Mouse (Mus musculus): ENCODE results near the gene Dtx1. TPM values are rescaled to one million over a fixed set of nuclear protein-coding genes. Genes with fewer than 3 reads are reported as not detected.
A peak's percentile ranks its signal among the peaks of the same experiment; 100 is the strongest.

The Dtx1 gene
- polyA plus RNA-seq, 1 experiment: 264 TPM

DNA sequence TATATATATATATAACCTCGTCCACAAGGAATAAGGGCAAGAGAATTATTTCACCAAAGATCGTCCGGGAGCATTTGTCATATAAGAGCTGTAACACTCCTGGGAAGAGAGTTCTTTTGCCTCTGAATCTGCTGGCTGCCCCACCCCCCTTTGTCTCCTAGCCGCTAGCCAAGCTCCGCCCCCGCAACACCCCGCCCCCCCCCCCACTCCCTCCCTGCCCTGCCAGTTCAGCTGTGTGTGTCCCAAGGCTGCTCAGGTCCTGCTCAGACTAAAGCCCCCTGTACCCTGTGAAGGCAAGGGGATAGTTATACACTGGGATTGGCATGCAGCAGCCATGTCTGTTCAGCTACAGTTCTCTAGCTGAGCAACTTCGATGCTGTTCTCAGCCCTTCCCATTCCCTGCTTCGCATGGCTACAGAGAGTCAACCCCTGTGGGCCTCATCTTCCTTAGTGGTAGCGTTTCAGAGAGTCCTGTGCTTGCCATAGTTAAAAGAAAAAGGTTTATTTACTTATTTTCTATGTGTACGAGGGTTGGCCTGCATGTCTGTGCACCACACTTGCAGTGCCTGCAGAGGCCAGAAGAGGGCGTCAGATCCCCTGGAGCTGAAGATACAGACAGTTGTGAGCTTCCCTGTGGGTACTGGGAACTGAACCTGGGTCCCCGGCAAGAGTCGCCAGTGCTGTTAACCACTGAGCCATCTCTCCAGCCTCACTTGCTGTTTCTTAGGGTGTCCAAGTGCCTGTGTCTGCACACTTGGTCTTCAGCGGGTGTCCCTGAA lies 7.1 kb upstream of the Dtx1 start:
- H3K4me1 ChIP-seq (ENCODE audit: control insufficient read depth, insufficient read depth, insufficient read length): peaks cover 5% of the 10 kb centered on the region; the same call in 1 of the 2 replicates
- H3K27me3 ChIP-seq (ENCODE audit: control insufficient read depth, insufficient read depth, low read length): no peaks in the 10 kb centered on the region
- no peak overlapping the region for H3K4me3 ChIP-seq (ENCODE audit: extremely low read depth, insufficient read depth, insufficient read length)
- no peak overlapping the region for H3K27ac ChIP-seq (ENCODE audit: insufficient read depth, low read length)
- 68% methylated on average over 13 of the region's 15 CpGs for WGBS
- TF ChIP-seq CTCF (IDR thresholded peaks at IDR 0.05; ENCODE audit: extremely low read depth, insufficient read depth, insufficient read length, insufficient replicate concordance) (no peak), POLR2A (IDR thresholded peaks at IDR 0.05; ENCODE audit: low read depth, low read length) (no peak)
- no peak for DNase-seq (ENCODE audit: low read depth in 1 of 2, low spot score in 2 of 2)
- H3K36me3 ChIP-seq (ENCODE audit: control insufficient read depth, insufficient read depth, low read length): no peaks in the 10 kb centered on the region

DNA sequence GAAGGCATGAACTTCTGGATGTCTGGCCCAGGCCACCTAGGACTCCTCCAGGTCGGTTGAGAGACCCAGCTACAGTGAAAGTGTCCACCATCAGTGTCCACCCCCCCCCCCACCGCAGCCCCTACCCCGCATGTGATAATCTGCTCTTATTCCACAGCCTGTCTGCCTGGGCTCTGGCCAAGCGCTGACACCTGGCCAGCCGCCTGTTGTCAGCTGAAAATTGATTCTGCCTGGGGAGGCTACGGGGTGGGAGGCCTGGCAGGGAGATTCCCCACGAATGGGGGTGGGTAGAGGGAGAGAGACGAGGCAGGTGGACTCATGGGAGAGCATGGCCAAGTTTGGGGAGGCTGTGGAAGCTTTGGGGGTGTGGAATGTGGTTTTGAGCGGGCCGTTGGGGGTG lies 5.4 kb upstream of the Dtx1 start:
- Histone ChIP-seq H3K36me3 (ENCODE audit: control insufficient read depth, insufficient read depth, low read length) (no peaks in the 10 kb centered on the region), H3K27me3 (ENCODE audit: control insufficient read depth, insufficient read depth, low read length) (no peaks in the 10 kb centered on the region), H3K27ac (ENCODE audit: insufficient read depth, low read length) (no peak overlapping the region), H3K4me1 (ENCODE audit: control insufficient read depth, insufficient read depth, insufficient read length) (peaks cover 8% of the 10 kb centered on the region), H3K4me3 (ENCODE audit: extremely low read depth, insufficient read depth, insufficient read length) (no peak overlapping the region)
- TF ChIP-seq CTCF (IDR thresholded peaks at IDR 0.05; ENCODE audit: extremely low read depth, insufficient read depth, insufficient read length, insufficient replicate concordance) (no peak), POLR2A (IDR thresholded peaks at IDR 0.05; ENCODE audit: low read depth, low read length) (no peak)
- 73% methylated on average over 10 of the region's 10 CpGs for WGBS
- DNase-seq (ENCODE audit: low read depth in 1 of 2, low spot score in 2 of 2): no peak

DNA sequence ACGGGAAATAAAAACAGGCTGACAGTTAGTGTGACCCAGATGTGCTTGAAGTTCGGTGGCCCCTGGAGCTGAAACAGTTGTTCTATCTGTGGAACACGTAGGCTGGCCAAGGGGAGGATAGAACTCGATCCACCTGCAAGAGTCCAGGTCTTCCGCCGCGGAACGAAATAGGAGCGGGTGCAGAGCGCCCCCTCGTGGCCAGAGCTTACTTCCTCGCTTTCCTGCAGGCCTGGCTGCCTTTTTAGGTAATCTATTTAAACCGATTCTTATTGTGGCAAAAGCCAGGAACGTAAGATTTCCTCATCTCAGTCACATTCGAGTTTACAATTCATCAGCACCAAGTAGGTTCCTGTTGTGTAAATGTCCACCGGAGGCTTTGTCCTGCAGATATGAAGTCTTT lies 2.6 kb upstream of the Dtx1 start:
- H3K27me3 ChIP-seq (ENCODE audit: control insufficient read depth, insufficient read depth, low read length): no peaks in the 10 kb centered on the region
- H3K4me3 ChIP-seq (ENCODE audit: extremely low read depth, insufficient read depth, insufficient read length): no peak overlapping the region
- no peak overlapping the region for H3K27ac ChIP-seq (ENCODE audit: insufficient read depth, low read length)
- peak; percentile 97 for TF ChIP-seq CTCF (IDR thresholded peaks at IDR 0.05; ENCODE audit: extremely low read depth, insufficient read depth, insufficient read length, insufficient replicate concordance)
- no peak for TF ChIP-seq POLR2A (IDR thresholded peaks at IDR 0.05; ENCODE audit: low read depth, low read length)
- DNase-seq (ENCODE audit: low read depth in 1 of 2, low spot score in 2 of 2): peak; percentile 56 to 82
- peaks cover 19% of the 10 kb centered on the region for H3K4me1 ChIP-seq (ENCODE audit: control insufficient read depth, insufficient read depth, insufficient read length)
- WGBS: 3% methylated on average over 16 of the region's 16 CpGs
- no peaks in the 10 kb centered on the region; the same call in 1 of the 2 replicates for H3K36me3 ChIP-seq (ENCODE audit: control insufficient read depth, insufficient read depth, low read length)

DNA sequence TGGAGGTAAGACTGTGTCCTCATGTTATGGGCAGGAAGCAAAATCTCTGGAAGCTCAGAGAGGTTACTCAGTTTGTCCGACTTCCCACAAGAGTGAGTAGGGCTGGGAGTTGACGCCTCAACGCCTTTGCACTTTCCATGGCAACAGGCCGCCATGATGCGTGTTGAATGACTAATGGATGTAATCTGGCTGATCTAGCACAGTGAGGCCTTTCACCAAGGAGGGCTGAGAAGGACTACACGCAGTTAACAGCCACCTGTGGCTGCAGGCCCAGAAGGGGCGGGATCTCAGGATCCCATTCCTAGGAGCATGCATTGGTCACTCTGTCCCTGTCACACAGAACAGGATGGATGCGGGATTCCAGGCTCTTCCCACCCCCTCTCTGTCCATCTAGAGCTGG lies 994 bp upstream of the Dtx1 start:
- H3K27me3 ChIP-seq (ENCODE audit: control insufficient read depth, insufficient read depth, low read length): no peaks in the 10 kb centered on the region
- TF ChIP-seq CTCF (IDR thresholded peaks at IDR 0.05; ENCODE audit: extremely low read depth, insufficient read depth, insufficient read length, insufficient replicate concordance) (no peak), POLR2A (IDR thresholded peaks at IDR 0.05; ENCODE audit: low read depth, low read length) (no peak)
- WGBS: 90% methylated on average over 8 of the region's 8 CpGs

DNA sequence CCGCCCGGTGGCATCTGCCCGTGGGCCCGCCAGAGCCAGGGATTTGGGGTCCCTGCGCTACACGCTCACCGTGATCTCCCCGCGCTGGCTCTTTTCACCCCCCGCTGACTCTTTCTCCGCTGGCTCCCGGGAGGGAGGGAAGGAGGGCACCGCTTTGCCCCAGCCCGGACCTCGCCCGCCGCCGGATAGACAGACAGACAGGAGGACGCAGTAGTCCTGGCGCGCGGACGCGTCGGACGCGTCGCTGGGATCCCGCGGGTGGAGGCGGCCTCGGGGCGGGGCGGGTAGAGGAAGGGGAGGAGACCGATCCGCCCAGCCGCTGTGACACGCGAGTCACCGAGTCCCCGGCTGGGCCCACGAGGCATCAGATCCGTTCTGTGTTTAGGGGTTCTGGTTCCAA lies 311 bp downstream of the Dtx1 start:
- Histone ChIP-seq H3K4me3 (ENCODE audit: extremely low read depth, insufficient read depth, insufficient read length) (peak overlapping the region; percentile 79), H3K27ac (ENCODE audit: insufficient read depth, low read length) (peak overlapping the region; percentile 80), H3K4me1 (ENCODE audit: control insufficient read depth, insufficient read depth, insufficient read length) (peaks cover 32% of the 10 kb centered on the region), H3K27me3 (ENCODE audit: control insufficient read depth, insufficient read depth, low read length) (no peaks in the 10 kb centered on the region), H3K36me3 (ENCODE audit: control insufficient read depth, insufficient read depth, low read length) (peaks cover 3% of the 10 kb centered on the region; the same call in 1 of the 2 replicates)
- 1% methylated on average over 43 of the region's 43 CpGs for WGBS
- TF ChIP-seq CTCF (IDR thresholded peaks at IDR 0.05; ENCODE audit: extremely low read depth, insufficient read depth, insufficient read length, insufficient replicate concordance): no peak
- TF ChIP-seq POLR2A (IDR thresholded peaks at IDR 0.05; ENCODE audit: low read depth, low read length): peak; percentile 36; the same call in 1 of the 2 replicates
- DNase-seq (ENCODE audit: low read depth in 1 of 2, low spot score in 2 of 2): peak; percentile 49 to 82

More for the DNA sequence above, 994 bp upstream of the Dtx1 start:
- no peak overlapping the region for H3K27ac ChIP-seq (ENCODE audit: insufficient read depth, low read length)
- no peak overlapping the region for H3K4me3 ChIP-seq (ENCODE audit: extremely low read depth, insufficient read depth, insufficient read length)
- H3K4me1 ChIP-seq (ENCODE audit: control insufficient read depth, insufficient read depth, insufficient read length): peaks cover 24% of the 10 kb centered on the region
- DNase-seq (ENCODE audit: low read depth in 1 of 2, low spot score in 2 of 2): no peak
- peaks cover 3% of the 10 kb centered on the region; the same call in 1 of the 2 replicates for H3K36me3 ChIP-seq (ENCODE audit: control insufficient read depth, insufficient read depth, low read length)

DNA sequence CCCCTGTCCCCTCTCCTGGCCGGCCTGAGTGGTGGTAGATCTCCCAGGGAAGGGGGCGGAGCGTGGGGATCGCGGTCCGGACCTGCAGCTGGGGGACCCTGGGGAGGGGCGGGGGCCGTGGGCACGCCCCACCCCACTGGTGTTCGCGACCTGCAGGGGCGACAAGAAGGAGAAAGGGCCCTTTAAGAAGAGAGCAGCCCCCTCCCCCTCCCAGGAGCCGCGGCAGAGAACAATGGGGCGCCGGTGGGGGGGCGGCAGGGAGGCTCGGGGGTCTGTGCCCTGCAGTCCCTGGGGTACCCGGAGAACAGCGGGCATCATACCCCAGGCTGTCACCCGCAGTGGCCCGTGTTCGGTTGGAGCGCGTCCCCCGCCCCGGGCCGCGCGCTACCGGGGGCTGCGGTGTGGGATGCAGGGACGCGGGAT lies 890 bp downstream of the Dtx1 start:
- TF ChIP-seq POLR2A (IDR thresholded peaks at IDR 0.05; ENCODE audit: low read depth, low read length): no peak
- TF ChIP-seq CTCF (IDR thresholded peaks at IDR 0.05; ENCODE audit: extremely low read depth, insufficient read depth, insufficient read length, insufficient replicate concordance): no peak
- Histone ChIP-seq H3K27me3 (ENCODE audit: control insufficient read depth, insufficient read depth, low read length) (no peaks in the 10 kb centered on the region), H3K36me3 (ENCODE audit: control insufficient read depth, insufficient read depth, low read length) (peaks cover 3% of the 10 kb centered on the region; the same call in 1 of the 2 replicates), H3K4me1 (ENCODE audit: control insufficient read depth, insufficient read depth, insufficient read length) (peaks cover 37% of the 10 kb centered on the region), H3K27ac (ENCODE audit: insufficient read depth, low read length) (peak overlapping the region; percentile 80), H3K4me3 (ENCODE audit: extremely low read depth, insufficient read depth, insufficient read length) (peak overlapping the region; percentile 79)
- 2% methylated on average over 30 of the region's 34 CpGs for WGBS
- DNase-seq (ENCODE audit: low read depth in 1 of 2, low spot score in 2 of 2): no peak
